Mouse (Mus musculus) C2C12 (cell line): ENCODE results near the gene Pou2f2.

ENCODE experiments used
- CEBPB ChIP-seq: IDR thresholded peaks from one replicate; pipeline ENCODE4 v1.6.1; 2011; ENCODE audit warnings: low read depth, mild to moderate bottlenecking, control low read depth, moderate library complexity
- CTCF ChIP-seq: IDR thresholded peaks from one replicate; pipeline ENCODE4 v1.5.1; 2011; ENCODE audit not compliant: control insufficient read depth, insufficient read depth, insufficient read length
- MYOD1 ChIP-seq: IDR thresholded peaks from one replicate; pipeline ENCODE4 v1.6.1; 2011; ENCODE audit warnings: low read depth; ENCODE audit not compliant: control insufficient read depth, insufficient read length
- MYOG ChIP-seq: IDR thresholded peaks from one replicate; pipeline ENCODE4 v1.6.1; 2011; ENCODE audit not compliant: control insufficient read depth, insufficient read length; ENCODE audit errors: extremely low read depth

DNA sequence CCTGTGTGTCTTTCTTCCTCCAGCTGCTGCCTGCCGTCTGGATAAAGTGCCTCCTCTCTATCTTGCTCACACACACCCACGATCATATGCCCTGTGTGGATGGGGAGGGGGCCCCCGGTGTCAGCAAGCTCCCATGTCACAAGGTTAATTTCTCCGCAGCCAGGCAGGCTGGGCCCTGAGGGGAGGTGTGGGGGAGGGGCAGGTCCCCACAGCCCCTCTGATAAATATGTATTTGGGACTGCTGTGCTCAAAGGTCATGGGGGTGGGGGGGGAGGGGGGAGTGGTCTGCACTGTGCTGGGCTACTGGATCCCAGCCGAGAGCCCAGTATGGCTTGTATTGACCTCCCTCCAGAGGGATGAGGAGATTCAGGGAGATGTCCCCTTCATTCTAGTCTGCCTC is 6.9 kb downstream of the Pou2f2 start:
- TF ChIP-seq CTCF: no peak
- no peak for TF ChIP-seq MYOD1
- TF ChIP-seq CEBPB: no peak
- no peak for TF ChIP-seq MYOG
